Mouse (Mus musculus): ENCODE results near the gene Mgarp. TPM values are rescaled to one million over a fixed set of nuclear protein-coding genes. Genes with fewer than 3 reads are reported as not detected.

Mgarp gene
- 0.99 and 1.1 TPM in 2 replicates for polyA plus RNA-seq (2012; rRNA removed)

GRCm38 (mm10) chr3:51396219-51397068 lies at the start of gene Mgarp:
Mgarp (minus strand) TSS chr3:51396738.

GRCm38 (mm10) chr3:51415098-51416072 lies 18.8 kb upstream of the Mgarp start, which contains the start of gene Naa15:
Naa15 (plus strand) TSS chr3:51415148.

GRCm38 (mm10) chr3:51408561-51409183 lies 12.1 kb upstream of the Mgarp start, which contains the start of gene Ndufc1:
Ndufc1 (minus strand) TSS chr3:51408988.

GRCm38 (mm10) chr3:51340552-51341267 lies 55.8 kb downstream of the Mgarp start, which contains the start of gene Elf2:
Elf2 (minus strand) TSS chr3:51340663.

Other genes starting within 250 kb of the Mgarp start
- gene Noct, start 172.3 kb downstream of the Mgarp start, polyA plus RNA-seq (2012; rRNA removed), result 10.8 TPM in 2 replicates
- 16.7 and 17.6 TPM in 2 replicates for gene Elf2, start 56.1 kb downstream of the Mgarp start, polyA plus RNA-seq (2012; rRNA removed)
- 195 and 201 TPM in 2 replicates for gene Ndufc1, start 12.2 kb upstream of the Mgarp start, polyA plus RNA-seq (2012; rRNA removed)
- gene Naa15, start 18.4 kb upstream of the Mgarp start, polyA plus RNA-seq (2012; rRNA removed), result 7.7 and 8.4 TPM in 2 replicates
- gene Rab33b, start 87.2 kb upstream of the Mgarp start, polyA plus RNA-seq (2012; rRNA removed), result 2.8 and 3.9 TPM in 2 replicates
- 1.9 and 2.3 TPM in 2 replicates for gene Setd7, start 164.1 kb upstream of the Mgarp start, polyA plus RNA-seq (2012; rRNA removed)